Mouse (Mus musculus) heart, adult 18-20 months (tissue): ENCODE measurements at regions not wholly inside any gene's neighbourhood (a gene's known extent, or its start where the extent isn't known, plus 50 kb on each side); places are given as distances from the start of the nearest gene placed in this dataset.

ENCODE experiments used
- DNase-seq, 2 experiments: peaks; one replicate each; pipeline ENCODE4 v3.0.0; 2021 to 2022; ENCODE audit warnings: mixed read lengths in 1 of 2

DNA sequence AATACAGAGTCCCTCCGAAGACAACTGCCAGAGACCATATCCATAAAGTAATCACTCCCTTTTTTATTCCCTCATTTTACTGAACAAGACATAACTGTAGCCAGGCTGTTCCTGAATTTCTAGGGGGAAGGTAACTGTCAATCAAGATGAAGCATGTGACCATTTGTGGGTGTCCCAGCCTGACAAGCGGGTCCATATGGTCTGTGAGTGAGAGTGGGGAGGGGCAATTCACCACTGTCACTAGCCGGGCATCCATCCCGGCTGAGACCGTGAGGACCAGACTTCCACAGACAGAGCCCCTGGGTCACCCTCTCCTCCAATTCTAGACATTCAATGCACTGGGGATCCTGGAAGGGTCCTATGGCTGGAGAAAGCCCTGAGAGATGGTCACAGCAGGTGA lies 54.6 kb downstream of the Gm11733 start:
- DNase-seq = no peak

DNA sequence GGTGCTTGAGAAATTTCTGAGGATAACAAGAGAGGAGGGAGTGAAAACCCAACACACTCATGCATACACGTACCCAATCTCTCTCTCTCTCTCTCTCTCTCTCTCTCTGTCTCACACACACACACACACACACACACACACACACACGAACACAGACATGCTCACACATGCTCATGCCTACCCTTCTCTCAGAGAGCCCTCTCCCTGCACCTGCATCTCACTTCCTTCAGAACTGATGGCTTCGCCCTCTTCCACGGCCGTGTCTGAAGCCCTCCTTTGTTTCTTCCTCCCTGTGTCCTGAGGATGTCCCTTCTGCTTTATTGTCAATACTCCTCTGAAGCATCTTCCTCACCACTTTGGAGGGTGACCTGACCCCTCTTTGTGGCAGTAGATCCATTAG lies 56.4 kb downstream of the Gm11733 start:
- DNase-seq = no peak

DNA sequence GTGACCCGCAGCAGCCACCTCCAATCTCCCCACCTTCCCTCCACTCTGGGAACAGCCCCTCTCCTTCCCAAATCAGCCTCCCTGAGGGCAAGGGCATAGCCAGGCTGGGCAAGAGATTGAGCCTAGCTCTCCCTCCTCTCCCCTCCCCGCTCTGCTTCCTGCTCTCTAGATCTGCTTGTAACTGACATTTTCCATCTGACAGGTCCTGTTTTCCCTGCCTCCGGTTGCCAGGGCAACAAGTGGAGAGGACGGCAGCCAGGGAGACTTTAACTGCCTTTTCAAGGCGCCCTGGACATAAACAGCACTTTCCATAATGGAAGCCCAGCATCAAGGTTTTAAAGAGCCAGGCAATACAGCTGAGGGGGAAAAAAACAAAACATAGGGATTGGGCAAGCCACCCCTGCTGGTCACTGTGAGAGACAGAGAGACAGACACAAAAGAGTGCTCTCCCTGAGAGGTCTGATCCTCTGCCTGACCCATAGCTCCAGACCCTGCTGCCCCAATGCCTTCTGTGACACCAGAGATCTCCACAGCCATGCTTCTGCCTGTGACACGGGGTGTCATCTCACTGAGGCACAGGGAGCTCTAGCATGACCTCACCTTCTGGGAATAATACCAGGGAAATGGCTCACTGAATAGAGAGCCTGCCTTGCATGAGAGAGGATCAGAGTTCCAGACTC lies 57.2 kb downstream of the Gm11733 start:
- peak; percentile 58 to 63 for DNase-seq

DNA sequence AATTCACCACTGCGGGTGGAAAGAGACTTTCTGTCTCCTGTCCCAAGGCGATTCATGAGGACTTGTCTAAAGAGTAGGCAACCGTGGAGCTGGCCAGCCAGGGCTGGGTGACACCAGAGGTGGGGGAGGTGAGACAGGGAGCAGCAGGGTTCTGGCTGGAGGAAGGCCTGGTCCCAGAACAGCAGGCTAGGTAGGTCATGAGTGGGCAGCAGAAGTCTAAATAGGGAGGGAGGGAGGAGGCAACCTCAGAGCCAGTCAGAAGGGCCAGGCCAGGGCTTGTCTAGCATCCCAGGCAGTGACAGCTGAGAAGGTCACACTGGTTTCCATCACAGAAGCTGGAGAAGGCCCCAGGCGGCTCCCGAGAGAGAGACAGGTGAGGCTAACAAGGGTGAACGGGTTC lies 59.0 kb downstream of the Gm11733 start:
- DNase-seq = peak in 1 of 2 experiments; percentile 38

DNA sequence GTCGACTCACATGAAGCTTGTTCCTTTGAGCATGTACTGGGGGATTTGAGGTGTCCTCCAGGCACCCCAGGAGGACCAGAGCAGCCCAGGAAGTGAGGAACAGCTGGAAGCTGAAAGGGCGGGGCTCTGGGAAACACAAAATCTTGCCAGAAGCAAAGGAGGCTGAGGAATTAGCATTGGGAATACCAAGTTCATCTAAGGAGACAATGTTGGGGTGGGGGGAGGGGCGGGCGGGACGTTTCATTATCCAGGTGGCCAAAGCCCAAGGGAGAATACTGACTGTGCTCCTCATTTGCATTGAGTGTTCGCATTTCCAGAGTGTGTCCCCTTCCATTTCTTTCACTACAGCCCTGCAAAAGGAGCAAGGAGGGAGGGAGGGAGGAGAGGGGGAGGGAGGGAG lies 60.3 kb downstream of the Gm11733 start:
- DNase-seq = no peak

DNA sequence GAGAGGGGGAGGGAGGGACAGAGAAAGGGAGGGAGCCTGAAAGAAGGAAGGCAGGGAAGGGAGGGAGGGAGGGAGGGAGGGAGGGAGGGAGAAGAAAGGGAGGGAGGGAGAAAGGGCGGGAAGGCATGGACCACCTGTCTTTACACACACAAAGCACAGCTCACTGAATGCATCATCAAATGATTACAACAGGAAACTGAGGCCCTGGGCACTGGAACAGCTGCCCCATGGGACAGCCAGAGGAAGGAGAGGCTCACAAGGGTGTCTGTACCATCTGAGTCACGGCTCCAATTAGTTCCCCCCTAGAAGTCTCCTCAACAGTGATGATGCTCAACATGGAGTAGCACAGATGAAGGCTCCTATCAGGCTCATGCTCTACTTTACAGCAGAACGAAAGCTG lies 60.8 kb downstream of the Gm11733 start:
- DNase-seq = no peak

DNA sequence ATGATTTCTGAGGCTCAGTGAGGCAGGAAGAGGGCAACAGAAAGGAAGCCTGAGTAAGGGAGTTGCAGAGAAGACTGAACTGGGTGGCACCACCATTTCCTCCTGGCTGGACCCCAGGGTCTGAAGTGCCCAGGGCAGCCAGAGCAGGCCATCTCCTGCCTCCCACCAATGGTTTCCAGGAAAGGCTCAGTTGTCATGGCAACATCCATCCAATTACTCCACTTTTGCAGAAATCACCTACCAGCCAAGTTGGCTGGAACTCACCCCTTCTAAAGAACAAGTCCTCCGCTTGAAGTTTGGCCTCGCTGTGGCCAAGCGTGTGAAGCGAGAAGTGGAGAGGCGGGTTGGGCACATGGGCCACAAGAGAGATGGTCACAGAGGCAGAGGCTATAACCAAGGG lies 67.8 kb downstream of the Gm11733 start:
- DNase-seq = no peak

DNA sequence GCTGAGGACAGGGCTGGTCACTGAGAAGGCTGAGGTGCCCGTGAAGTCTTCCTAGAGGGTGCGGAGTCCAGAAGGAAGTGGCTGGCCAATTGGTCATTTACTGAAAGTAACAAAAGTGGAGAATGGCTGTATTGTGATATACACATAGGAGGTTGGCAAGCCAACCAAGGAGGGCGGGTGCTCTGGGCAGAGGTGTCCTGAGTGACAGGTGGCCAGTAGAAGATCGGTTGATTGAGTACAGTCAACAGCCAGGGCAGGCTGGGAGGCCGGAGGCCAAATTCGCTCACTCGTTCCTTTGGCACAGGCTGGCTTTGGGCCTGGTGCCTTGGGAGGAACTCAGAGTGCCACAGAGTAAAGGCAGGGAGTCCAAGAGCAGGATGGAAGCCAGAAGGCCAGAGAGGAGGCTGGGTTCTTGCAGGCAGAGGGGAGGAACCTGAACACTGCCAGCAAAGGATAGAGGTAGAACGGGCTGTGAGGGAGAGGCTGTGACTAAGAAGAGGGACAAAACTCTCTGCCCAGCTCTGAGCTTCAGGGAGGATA lies 68.3 kb downstream of the Gm11733 start:
- peak in 1 of 2 experiments; percentile 21 for DNase-seq

DNA sequence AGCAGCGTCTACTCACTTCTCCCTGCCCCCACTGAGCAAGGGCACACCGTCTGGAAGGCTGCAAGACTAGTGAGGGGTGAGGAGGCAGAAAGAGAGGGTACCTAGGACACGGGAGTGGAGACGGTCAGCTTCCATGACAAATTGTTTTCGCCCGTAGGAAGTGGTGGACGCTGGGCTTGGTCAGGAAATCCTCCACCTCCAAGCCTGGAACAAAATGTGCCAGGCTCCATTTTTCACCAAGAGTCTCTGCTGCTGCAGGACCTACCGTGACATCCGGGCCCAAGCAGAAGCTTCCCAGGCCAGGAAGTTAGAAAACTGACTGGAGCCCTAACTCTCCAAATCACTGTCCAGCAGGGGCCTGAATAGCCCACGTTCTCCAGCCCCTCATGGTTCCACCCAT lies 69.9 kb downstream of the Gm11733 start:
- peak; percentile 38 to 60 for DNase-seq

DNA sequence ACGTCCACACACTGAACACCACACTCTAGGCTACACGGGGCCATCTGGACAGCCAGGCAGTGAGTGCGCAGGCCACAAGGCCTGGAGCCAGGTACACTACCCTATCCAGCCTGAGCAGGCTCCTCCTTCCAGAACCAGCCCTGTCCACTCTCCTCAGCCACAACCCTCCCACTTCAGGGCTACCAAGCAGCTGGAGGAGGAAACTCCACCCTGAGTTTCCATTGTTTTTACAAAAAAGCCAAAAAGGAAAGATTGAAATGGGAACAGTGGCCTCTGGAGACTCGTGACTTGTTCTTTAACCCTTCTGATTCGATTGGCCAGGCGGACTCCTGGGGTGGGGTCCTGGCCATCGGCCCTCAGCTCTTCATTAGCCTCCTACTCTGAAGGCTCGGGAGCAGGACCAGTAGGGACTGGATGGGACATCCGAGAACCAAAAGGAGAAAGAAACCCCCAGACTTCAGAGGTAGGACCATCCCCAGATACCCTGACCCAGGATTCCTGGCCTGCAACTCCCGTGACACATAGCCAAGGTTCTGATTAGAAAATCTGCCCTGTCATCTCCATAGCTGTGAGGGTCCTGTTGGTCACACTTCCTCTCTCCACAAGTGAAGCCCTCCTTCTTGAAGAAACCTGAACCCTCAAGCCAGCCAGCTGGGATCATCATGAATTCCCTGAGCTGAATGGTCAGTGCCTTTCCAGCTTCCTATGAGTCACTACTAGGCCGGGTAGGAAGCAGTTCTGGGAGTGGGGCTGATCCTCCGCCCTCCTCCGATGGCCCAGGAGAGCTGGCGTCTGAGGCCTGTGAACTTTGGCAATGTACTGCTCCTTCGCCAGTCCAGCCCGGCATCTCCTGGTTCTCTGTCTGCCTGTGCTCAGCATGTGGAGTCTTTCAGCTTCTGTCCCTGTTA lies 73.6 kb downstream of the Gm11733 start:
- DNase-seq = peak; percentile 81 to 94

DNA sequence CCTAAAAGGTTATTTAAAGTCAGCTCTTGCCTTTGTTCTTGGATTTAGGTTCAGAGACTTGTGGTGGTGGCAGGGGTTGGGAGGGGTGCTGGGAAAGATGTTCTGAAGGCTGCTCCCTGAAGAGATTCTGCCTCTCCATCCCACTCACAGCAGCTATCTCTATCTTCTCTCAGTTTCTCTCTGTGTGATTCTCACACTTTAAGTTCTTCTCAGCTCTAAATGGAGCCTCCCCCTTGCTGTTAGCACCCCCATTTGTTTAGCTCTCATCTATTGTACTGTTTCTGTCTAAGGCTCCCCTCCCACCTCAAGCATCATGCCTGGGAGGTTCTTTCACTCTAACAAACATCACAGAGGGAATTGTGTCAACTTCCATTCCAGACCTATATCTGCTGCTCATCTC lies 75.7 kb downstream of the Gm11733 start:
- no peak for DNase-seq

DNA sequence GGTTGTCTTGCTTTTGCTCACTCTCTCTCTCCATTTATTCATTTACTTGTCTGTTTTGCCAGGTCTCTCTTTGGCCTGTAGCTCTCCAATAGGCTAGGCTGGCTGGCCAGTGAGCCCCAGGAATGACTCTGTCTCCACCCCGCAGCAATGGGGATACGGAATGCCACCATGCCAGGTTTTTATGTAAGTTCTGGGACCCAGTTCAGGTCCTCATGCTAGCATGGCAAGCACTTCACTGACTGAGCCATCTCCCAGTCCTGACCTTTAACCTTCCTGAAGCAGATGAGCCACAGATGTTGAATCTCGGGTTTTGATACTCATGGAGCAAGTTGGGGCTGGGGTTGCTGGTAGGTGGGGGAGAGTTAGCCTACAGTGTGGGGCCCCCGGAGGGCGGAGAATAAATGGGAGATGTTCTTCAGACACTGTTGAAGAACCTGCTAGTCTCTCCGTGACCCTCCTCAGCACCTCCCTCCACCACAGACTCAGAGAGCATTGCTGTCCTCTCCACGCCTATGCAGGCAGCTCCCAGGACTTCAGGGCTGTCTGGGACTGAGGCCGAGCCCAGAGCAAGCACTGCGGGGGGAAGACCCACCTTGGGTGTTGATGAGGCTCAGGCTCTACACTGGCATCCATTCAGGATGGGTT lies 83.9 kb downstream of the Gm11733 start:
- no peak for DNase-seq

DNA sequence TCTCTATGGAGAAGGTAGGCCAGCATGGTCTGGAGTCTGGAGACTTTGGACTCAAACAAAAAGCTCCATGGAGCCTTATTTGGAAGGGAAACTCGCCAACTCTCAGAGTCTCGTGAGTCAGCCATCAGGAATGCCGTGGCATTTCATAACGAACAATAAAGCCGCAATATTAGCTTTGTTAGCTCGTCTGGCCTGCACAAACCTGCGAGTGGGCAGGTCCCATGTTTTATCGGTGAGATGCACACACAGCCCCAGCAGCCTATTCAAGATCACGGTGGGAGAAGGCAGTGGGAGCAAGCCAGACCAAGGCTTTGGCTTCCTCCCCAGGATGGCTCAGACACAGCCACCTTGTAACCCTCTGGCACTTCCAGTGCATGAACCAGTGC lies 84.4 kb downstream of the Gm11733 start:
- DNase-seq = peak; percentile 64 to 74

DNA sequence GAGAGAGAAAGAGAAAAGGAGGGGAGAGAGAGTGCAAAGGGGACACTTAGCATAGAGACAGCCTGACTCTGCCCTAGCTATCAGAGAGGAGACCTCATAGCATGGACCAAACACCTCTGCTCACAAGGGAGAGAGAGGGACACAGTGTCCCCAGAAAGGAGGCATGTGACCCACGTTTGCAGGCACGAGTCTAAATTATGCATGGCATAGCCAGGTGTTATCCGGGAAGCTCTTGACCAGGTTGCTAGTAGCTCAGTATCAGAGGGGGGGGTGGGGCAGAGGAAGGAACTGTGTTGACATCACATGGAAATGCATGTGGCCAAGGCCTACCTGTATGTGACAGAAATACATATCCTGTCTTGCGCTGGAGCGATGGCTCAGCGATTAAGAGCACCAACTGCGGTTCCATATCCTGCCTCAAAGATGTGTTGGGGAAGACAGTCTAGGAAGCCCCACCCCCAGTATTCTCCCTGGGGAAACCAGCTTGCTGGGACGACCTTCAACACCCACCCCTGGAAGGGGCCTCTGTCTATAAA lies 84.5 kb upstream of the Tnrc6c start:
- DNase-seq = peak; percentile 14 to 19

DNA sequence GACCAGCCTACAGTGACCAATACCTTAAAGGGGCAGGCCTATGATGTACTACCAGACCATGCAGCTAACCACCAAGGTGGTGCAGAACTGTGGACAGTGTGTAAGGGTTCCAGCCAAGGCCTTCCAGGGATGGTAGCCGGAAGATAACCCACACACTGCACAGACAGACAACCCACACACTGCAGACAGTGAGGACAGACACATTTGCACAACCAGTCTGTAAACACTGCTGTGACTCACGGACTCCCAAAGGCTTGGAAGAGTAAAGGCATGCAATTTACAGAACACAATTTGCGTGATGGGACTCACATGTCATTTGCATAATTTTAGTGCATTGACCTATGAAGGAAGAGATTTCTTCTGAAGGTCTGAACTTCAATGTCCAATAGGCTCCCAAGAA lies 82.2 kb upstream of the Tnrc6c start:
- DNase-seq = no peak

DNA sequence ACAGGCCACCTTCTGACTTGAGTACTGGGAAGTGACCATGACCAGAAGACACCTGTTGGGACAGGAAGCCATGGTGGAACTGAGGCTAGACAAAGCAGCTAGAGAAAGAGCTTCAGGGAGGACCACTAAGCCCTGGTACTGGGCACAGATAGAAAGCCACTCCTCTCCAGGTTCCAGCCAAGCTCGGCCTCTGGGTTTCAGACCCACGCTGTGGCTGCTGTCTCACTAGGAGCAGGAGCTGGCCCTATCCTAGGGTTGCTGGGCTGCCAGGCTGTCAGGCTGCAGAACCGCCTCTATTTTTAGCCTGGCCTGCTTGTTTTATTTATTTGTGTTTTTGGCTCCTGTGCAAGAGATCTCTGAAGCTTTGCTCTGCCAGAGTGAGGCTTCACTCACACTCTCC lies 79.4 kb upstream of the Tnrc6c start:
- DNase-seq = peak; percentile 60 to 78

DNA sequence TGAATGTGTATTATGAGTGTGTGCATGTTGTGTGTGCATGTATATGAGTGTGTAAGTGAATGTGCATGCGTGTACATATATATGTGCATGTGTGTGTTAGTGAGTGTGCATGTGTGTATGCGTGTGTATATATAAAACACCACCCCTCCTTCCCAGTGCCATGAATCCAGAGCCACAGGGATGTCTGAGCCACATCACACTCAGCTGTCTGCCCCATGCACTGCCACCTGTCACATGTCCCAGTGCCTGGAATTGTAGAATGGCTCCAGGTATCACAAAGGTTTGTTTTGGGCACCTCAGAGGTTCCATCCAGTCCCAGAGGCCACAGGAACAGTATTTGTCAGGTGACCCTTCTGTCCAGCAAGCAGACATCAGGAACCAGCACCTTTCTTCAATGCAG lies 75.0 kb upstream of the Tnrc6c start:
- no peak for DNase-seq

DNA sequence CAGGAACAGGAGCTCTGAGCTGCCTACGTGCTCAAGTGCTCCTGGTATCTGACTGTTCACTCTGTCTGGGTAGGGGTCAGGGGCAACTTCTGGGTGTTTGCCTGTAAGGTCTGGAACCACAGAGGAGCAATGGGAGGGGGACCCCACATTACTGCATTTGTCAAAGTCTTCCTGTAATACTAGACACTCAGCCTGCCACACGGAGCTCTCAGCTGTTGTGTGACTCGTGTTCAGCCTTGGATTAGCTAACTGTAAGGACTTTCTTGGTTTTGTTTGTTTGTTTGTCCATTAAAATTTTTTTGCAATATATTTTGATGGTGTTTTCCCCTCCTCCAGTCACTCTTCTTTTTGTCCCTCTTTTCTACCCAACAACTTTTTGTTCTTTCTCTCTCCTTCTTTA lies 74.4 kb upstream of the Tnrc6c start:
- no peak for DNase-seq

DNA sequence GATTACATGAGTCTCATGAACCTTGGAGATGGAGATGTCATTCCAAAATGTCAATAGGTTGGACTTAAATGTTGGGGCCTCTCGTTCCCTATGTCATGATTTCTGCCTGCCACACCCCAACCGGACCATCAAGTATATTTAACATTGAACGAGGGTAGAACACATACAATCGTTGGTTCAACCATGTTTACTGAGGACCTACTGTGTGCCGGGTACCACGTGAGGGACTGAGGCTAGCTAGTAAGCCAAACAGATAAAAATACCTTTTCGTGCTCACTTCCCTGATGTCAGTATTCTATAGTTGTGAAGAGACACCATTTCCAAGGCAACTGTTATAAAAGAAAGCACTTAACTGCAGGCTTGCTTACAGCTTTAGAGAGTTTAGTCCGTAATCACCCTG lies 70.6 kb upstream of the Tnrc6c start:
- DNase-seq = no peak

DNA sequence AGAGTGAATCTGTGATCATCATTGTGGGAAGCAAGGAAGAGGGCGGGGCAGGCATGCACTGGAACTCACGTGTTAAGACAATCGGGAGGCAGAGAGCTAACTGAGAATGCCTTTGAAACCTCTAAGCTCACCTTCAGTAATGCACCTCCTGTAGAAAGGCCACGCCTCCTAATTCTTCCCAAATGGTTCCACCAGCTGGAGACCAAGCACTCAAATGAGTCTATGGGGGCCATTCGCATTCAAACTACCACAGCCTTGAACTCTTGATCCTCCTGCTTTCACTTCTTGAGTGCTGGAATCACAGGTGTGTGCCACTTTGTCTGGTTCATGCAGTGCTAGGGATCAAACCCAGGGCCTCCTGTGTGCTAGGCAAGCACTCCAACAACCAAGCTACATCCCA lies 68.5 kb upstream of the Tnrc6c start:
- DNase-seq = no peak

DNA sequence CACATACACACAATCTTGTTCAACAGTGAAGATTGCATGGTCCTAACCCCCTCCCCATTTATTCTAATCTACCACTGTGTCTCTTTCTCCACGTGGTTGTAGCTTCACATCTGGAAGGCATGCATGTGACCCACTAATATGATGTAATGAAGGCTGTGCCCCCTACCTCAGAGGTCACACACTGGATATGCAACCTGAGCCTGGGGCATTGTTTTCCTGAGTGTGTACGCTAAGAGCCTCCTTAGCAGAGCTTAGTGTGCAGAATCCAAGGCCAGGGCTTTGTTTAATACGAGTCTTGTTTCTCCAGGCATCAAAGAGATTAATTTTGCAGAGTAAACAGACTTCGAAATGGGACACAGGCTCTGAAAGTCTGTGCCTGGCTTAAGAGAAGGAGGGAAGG lies 68.0 kb upstream of the Tnrc6c start:
- DNase-seq = no peak

DNA sequence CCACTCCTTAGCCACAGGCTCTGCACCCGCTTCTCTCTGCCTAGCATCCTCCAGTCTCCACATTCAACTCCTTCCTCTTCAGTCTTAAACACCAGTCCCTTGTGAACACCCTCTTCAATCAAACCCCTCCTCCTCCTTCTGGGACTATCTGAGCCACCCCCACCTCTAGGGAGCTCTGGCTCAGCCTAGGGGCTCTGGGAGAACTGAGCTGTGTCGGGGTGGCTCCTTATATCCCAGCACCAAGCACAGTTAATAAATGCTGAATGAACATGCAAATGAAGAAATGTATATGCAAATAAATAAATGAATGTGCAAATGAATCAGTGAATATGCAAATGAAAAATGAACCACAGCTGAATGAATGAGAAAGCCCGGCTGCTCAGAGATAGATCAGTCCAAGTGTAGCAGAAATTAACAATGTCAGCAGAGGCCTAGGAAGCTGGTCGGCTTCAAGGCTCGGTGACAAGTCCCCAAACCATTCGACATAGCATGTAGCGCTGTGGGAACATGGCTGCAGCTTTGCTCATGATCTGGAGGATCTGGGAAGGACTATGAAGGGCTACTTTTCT lies 67.1 kb upstream of the Tnrc6c start:
- DNase-seq = no peak
